Mouse (Mus musculus) embryonic fibroblast, embryonic 13.5 days (primary cell): ENCODE measurements at regions not wholly inside any gene's neighbourhood (a gene's known extent, or its start where the extent isn't known, plus 50 kb on each side); places are given as distances from the start of the nearest gene placed in this dataset.

Experiments used
- CTCF ChIP-seq: IDR thresholded peaks from 2 replicates; pipeline ENCODE4 v1.5.1; 2011; ENCODE audit warnings: mild to moderate bottlenecking, control low read depth, low read length, moderate library complexity, borderline replicate concordance; ENCODE audit not compliant: insufficient read depth
- POLR2A ChIP-seq: IDR thresholded peaks from 2 replicates; pipeline ENCODE4 v1.6.1; 2011; ENCODE audit warnings: low read depth, mild to moderate bottlenecking, control low read depth, low read length, moderate library complexity

DNA sequence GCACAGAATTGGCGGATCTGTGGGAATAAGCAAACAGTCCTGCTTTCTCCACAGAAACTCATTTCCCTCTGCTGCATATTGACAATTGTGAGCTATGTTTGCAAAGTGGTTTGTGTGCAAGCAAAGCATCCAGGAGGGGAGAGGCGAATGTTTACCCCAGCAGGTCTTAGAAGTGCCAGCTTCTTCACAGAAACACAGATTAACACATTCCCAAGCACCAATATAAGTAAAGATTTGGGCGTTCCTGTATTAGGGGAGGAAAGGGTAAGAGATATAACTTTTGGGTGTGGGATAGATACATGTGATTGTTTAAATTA, 249.0 kb downstream of the Plk2 start:
- TF ChIP-seq POLR2A (no peak), CTCF (no peak)
